Mouse (Mus musculus) layer of hippocampus, adult 2 months (tissue): ENCODE data around the gene Sqstm1. TPM values are rescaled to one million over a fixed set of nuclear protein-coding genes. Genes with fewer than 3 reads are reported as not detected.

Experiments
- DNase-seq, 2 experiments: peaks; one replicate each; pipeline ENCODE4 v3.0.0; 2022; ENCODE audit warnings: low spot score in 2 of 2
- H3K27ac ChIP-seq: fragments of 200-600 bp; 2 replicates; pipeline ENCODE4 v1.8.1; 2022
- H3K4me3 ChIP-seq: fragments of 200-600 bp; 2 replicates; pipeline ENCODE4 v1.8.1; 2022; ENCODE audit warnings: mild to moderate bottlenecking
- CTCF ChIP-seq: fragments of 200-600 bp; conservative IDR thresholded peaks from 2 replicates; pipeline ENCODE4 v1.8.1; 2022; ENCODE audit warnings: antibody characterized with exemption, mild to moderate bottlenecking, moderate library complexity
- total RNA-seq, 2 experiments: library from RNA; stranded (reverse); gene quantifications; 2 replicates each; pipeline ENCODE4 v1.2.3; 2021

Sqstm1 gene
- total RNA-seq, 2 experiments from 2014 or later, result 444 to 465 TPM

DNA sequence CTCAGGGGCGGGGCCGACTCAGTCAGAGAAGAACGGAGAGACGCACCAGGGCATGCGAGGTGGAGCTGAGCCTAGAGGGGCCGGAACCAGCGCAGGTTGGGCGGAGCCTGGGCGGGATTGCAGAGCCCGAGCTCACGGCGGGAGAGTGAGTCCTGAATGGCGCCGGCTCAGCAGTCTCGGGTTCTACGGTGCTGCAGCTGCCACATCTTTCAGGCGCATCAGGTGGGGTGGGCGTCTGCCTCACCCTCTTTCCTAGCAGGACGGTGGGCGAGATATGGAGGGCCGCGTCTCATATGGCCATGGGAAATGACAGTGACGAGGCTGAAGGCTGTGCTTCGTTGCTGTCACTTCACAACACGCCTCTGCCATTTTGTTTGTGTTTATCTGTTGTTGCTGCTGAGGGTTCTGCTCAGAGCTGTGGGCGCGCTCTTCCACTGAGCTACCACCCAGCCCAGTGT lies 35.9 kb downstream of the Sqstm1 start:
- H3K27ac ChIP-seq, result peak overlapping the region; percentile 90
- no peak for TF ChIP-seq CTCF
- DNase-seq, result peak; percentile 98 to 99
- peak overlapping the region; percentile 74 for H3K4me3 ChIP-seq

DNA sequence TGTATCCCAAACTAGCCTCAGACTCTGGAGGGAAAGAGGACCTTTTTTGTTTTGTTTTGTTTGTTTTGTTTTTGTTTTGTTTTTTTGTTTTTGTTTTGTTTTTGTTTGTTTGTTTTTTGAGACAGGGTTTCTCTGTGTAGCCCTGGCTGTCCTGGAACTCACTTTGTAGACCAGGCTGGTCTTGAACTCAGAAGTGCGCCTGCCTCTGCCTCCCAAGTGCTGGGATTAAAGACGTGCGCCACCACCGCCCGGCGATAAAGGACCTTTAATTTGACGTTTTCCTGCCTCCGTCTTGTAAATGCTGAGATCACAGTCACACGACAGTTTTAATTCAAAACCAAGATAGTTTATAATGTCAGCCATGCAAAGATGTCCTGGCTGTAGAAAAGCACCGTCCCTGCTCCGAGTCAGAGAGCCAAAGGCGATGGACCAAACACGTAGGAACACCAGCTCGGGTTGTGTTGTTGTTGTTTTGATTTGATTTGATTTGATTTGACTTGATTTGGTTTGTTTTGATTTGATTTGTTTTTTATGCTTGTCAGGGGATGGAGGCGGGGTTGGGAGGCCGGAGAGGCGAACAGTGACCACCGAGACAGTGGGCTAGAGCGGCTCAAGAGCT lies 36.4 kb downstream of the Sqstm1 start, which contains the start of gene Mrnip:
Gene Mrnip (plus strand): TSS at position 334 of the 619 bp plus-strand sequence.
- peak within 1 kb of the TSS; percentile 74 for H3K4me3 ChIP-seq
- peak; percentile 16 to 37 for DNase-seq

DNA sequence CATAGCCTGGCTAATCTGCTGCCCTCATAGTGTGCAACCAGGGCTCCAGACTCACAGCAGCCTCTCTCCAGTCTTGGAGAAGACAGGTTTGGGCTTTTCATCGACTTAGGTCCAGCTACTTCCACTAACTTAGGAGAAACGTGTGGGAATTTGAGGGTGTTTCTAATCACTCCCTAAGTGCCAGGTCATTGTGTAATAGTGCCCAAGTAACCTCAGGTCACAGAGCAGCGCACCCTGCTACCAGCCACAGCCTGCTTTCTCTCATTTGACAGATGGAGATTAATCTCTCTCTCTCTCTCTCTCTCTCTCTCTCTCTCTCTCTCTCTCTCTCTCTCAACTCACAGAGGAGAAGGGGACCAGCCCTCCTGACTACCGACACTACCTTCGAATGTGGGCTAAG lies 42.3 kb downstream of the Sqstm1 start:
- H3K4me3 ChIP-seq, result no peak overlapping the region

More for the DNA sequence above, 36.4 kb downstream of the Sqstm1 start, which contains the start of gene Mrnip:
- peak within 1 kb of the TSS; percentile 90 for H3K27ac ChIP-seq

DNA sequence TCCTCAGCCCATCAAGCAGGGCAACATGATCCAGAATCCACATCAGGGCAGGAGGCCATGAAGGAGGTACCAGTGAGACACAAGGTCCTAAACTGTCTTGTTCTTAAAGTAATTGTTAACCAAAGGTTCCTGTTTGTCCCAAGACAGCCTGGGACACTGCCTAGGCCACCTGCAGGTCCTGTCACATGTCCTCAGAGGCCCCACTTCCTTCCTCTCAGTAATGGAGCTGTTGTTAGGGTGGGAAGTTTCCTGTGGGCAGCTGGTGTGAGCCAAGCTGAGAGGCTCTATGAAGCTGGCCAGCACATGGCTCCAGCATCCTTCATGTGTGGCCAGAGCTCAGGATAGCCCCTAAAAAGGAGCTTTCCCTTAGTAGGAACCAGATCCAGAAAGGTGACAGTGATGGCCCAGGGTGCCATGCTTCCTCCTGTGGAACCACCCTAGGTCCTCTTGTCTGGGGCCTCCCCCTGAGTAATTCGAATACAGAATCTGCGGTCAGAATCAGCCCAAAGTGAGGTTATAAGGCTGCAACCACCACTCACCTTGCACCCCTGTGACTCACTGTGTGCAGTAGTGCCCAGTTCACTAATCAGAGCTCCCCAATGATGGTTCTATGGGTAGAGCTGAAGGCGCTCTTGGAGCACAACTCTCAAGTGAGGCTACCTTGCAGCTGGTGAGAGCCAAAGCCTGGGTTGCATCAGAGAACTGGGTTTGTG lies 48.1 kb downstream of the Sqstm1 start:
- Histone ChIP-seq H3K4me3 (no peak overlapping the region), H3K27ac (no peak overlapping the region)
- TF ChIP-seq CTCF, result no peak

More for the DNA sequence above, 42.3 kb downstream of the Sqstm1 start:
- no peak for TF ChIP-seq CTCF
- H3K27ac ChIP-seq, result no peak overlapping the region
- DNase-seq, result no peak

DNA sequence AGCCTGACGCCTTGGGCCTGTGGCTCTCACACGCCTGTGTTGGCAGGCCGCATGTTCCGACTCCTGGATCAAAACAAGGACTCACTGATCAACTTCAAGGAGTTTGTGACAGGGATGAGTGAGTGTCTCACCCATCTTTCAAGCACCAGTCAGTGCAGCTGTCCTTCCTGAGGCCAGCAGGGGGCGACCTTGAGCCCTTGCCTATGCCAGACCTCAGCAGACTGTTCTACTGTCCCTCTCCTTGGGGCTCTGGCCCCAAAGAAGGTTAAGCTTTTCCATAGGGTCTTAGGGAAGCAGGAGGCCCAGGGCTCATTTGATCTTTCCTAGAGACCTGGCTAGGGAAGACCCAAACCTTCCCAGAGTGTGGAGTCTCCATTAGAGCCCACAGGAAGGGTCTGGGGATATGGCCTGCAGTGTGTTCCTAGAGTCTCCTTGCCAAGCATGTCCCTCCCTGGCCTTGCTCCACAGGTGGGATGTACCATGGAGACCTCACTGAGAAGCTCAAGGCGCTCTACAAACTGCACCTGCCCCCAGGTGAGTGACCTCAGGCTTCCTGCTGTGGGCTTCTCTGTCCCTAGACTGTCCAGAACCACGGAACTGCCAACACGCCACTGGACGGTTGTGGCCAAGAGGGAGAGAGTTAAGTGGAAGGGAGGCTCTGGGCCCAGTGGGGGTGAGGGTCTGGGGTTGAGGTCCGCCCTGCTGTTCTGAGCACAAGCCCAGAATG lies 48.9 kb downstream of the Sqstm1 start:
- no peak overlapping the region for H3K4me3 ChIP-seq

More for the DNA sequence above, 48.1 kb downstream of the Sqstm1 start:
- DNase-seq, result no peak

DNA sequence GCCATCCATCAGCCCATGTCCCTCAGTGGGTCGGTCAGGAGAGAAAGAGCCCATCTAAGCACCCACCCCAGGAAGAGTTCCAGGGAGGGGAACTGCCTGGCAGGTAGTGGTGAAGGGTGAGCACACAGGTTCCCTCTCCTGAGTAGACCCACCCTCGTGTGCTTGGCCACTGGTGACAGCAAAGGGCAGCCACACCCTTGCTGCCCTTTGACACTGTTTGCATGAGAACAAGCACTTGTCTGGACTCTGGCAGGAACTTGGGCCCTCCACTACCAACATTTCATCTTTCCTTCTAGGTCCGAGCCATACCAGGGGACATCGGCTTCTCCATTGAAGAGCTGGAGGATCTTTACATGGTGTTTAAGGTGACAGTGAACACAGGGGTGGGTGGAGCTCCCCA lies 51.3 kb downstream of the Sqstm1 start:
- no peak overlapping the region for H3K27ac ChIP-seq
- no peak overlapping the region for H3K4me3 ChIP-seq
- no peak for TF ChIP-seq CTCF
- DNase-seq, result no peak

More for the DNA sequence above, 48.9 kb downstream of the Sqstm1 start:
- TF ChIP-seq CTCF, result peak; percentile 90
- peak in 1 of 2 experiments; percentile 39 for DNase-seq
- no peak overlapping the region for H3K27ac ChIP-seq

DNA sequence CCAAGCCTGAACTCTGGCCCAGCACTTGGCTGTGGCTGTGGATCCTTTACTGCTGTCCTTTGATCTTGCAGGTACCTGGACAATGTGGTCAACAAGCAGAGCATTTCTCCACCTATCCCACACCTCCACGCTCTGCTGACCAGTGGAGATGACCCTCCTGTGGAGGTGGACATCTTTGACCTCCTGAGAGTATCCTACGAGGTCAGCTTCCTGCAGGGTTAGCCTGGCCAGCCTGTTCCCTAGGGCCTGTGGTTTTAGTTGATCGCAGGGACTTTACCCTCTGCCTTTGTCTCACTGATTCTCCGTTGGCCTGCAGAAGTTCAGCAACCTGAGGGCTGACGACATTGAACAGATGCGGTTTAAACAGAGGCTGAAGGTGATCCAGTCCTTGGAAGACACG lies 52.3 kb downstream of the Sqstm1 start:
- Histone ChIP-seq H3K27ac (no peak overlapping the region), H3K4me3 (no peak overlapping the region)
- DNase-seq, result no peak
- no peak for TF ChIP-seq CTCF

DNA sequence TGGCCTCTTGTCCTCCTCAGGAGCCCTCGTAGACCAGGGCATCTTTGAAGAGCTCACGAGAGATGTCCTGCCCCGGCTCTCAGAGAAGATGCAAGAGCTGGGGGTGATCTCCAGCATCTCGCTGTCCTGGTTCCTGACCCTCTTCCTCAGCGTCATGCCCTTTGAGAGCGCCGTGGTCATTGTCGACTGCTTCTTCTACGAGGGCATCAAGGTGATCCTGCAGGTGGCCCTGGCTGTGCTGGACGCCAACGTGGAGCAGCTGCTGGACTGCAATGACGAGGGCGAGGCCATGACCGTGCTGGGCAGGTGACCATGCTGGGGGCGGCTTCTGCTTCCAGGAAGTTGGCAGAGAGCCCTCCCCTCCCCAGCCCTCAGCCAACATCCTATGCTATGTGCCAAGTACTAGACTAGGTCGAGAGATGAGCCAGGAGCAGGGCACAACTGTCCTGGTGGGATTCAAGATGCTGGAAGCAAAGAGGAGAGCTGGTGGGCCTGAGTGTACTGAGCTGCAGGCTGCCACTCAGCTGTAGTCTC lies 53.8 kb downstream of the Sqstm1 start:
- H3K4me3 ChIP-seq, result no peak overlapping the region
- no peak for TF ChIP-seq CTCF
- no peak for DNase-seq
- H3K27ac ChIP-seq, result no peak overlapping the region

DNA sequence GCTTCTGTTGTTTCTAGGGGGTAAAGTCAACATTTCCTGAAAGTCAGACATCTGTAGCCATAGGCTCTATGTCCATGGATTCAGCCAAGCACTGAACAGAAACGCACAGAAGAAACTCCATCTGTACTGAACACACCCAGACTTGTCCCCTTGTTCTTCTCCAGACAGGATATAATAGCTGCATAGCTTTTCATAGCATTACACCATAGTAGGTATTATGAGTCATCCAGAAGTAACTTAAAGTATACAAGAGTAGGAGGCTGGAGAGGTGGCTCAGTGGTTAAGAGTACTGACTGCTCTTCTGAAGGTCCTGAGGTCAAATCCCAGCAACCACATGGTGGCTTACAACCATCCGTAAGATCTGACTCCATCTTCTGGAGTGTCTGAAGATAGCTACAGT lies 54.8 kb downstream of the Sqstm1 start:
- no peak for DNase-seq
- Histone ChIP-seq H3K27ac (no peak overlapping the region), H3K4me3 (no peak overlapping the region)
- no peak for TF ChIP-seq CTCF

DNA sequence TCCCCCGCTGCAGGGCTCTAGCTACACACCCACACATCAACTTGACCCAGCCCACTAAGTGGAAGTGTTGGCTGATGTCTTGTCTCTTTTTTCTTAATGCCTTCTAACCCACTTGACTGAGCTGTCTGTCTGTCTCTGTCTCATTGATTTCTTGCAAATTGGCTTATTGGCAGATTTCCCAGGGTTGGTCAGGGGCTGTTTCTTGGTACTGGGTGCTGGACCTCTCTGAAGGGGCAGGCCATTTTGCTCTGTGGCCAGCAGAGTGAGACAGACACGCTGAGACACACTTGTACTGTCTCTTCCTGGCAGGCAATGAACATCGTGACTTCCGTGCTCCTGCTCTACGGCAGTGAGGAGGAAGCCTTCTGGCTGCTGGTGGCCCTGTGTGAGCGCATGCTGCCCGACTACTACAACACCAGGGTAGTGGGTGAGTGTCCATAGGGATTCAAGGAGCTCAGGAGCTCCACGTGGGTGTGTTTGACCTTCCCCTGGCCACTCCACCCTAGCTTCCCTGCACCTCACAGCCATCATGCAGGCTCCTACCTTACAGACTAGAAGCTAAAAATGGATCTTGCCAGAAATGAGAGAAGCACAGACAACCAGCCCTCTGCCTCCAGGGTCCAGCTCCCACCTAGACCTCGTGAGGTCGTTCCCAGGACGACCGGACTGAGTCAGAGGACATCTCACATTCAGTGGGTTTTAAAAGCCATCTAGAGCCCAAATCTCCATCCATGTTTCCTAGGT lies 55.7 kb downstream of the Sqstm1 start:
- Histone ChIP-seq H3K27ac (no peak overlapping the region), H3K4me3 (no peak overlapping the region)
- no peak for DNase-seq
- TF ChIP-seq CTCF, result no peak; the same call in 1 of the 2 replicates

DNA sequence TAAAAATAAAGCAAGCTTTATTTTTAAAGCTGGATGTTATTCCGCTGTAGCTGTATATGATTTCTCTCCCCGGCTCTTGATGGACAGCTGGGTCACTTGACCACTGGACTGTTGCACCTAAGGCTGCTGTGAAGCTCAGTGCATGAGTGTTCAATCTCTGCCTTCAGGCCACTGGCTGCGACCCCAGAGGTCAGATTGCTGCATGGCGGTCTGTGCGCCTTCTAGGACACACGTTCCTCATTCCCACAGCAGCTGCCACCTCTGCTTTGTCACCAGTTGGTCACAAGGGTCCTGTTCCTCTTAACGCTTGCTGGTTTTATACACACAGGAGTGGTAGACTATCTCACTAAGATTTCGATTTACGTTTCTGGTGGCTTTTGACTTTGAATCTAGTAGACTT lies 56.5 kb downstream of the Sqstm1 start:
- H3K4me3 ChIP-seq, result no peak overlapping the region
- no peak overlapping the region for H3K27ac ChIP-seq
- DNase-seq, result no peak
- no peak for TF ChIP-seq CTCF

DNA sequence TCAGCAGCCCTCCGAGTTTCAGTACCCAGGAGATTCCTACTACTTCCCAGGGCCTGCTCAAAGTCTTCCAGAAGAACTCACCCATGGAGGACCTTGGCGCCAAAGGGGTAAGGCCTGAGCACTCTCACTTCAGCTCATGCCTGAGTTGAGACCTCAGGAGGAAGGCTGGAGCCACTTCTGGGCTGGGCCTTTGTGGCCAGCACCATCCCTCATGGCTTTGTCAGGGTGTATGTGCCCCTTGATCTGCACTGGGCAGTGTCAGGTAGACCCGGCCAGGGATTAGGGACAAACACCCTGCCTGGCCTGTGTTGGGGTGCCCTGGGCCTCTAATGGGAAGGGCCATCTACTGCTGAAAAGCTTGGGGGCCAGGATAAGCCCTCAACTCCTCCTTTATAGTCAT lies 59.3 kb downstream of the Sqstm1 start:
- Histone ChIP-seq H3K4me3 (no peak overlapping the region), H3K27ac (no peak overlapping the region)
- no peak for DNase-seq
- no peak for TF ChIP-seq CTCF
